Comparison of ENCODE assay signal across 10 mouse cellular contexts in genomic region chr1:134756190-134756873, GRCm38 (mm10).
DNase-seq lines count a peak whose midpoint lies in the region; ATAC-seq and TF ChIP-seq lines count a peak whose summit lies in the region.
"Had no signal": no experiment of that assay in that cellular context is flagged by ENCODE, and none has a peak within 500 bp of the region (broad histone marks: within the 10 kb centered on the region; RNA-seq: fewer than 3 reads in every experiment).

No protein-coding gene starts in this region.

- no peaks in the 10 kb centered on the region for H3K27me3 ChIP-seq in forebrain, embryonic 11.5 days (ENCODE audit: control insufficient read depth, insufficient read depth, low read length)
- no peaks in the 10 kb centered on the region for H3K27me3 ChIP-seq in forebrain, embryonic 15.5 days
- H3K27me3 ChIP-seq in hindbrain, embryonic 15.5 days: no peaks in the 10 kb centered on the region
- no peaks in the 10 kb centered on the region for H3K27me3 ChIP-seq in neural tube, embryonic 15.5 days (replicated peaks)

- H3K36me3 ChIP-seq in forebrain, embryonic 11.5 days (ENCODE audit: control insufficient read depth, insufficient read depth, low read length): no peaks in the 10 kb centered on the region
- H3K36me3 ChIP-seq in forebrain, embryonic 15.5 days: peaks cover 10% of the 10 kb centered on the region; the same call in 1 of the 2 replicates
- H3K36me3 ChIP-seq in hindbrain, embryonic 15.5 days: 0 out of 2 replicates have a peak, but pooled peaks cover 6% of the 10 kb centered on the region
- H3K36me3 ChIP-seq in neural tube, embryonic 15.5 days: peaks cover 12% of the 10 kb centered on the region

- no peak for ATAC-seq in forebrain, embryonic 11.5 days (replicated peaks; ENCODE audit: low FRiP score)
- ATAC-seq in forebrain, embryonic 15.5 days (replicated peaks): no peak
- peak; percentile 52; the same call in 1 of the 2 replicates for ATAC-seq in hindbrain, embryonic 15.5 days (ENCODE audit: low FRiP score, low read depth)
- ATAC-seq in neural tube, embryonic 15.5 days (ENCODE audit: low FRiP score): peak; percentile 54
- ATAC-seq: liver, postnatal 0 days had no signal

- no peak overlapping the region for H3K27ac ChIP-seq in forebrain, embryonic 11.5 days (ENCODE audit: low read depth, low read length)
- no peak overlapping the region for H3K27ac ChIP-seq in forebrain, embryonic 15.5 days (replicated peaks)
- peak overlapping the region; percentile 77 for H3K27ac ChIP-seq in layer of hippocampus, adult 2 months
- H3K27ac ChIP-seq in hindbrain, embryonic 15.5 days (replicated peaks): peak overlapping the region; percentile 67
- H3K27ac ChIP-seq in neural tube, embryonic 15.5 days (replicated peaks): peak overlapping the region; percentile 75

- no peaks in the 10 kb centered on the region for H3K4me1 ChIP-seq in forebrain, embryonic 11.5 days (replicated peaks; ENCODE audit: control insufficient read depth, insufficient read depth, low read length)
- peaks cover 4% of the 10 kb centered on the region; the same call in 1 of the 2 replicates for H3K4me1 ChIP-seq in forebrain, embryonic 15.5 days
- peaks cover 26% of the 10 kb centered on the region for H3K4me1 ChIP-seq in hindbrain, embryonic 15.5 days (replicated peaks)
- H3K4me1 ChIP-seq in neural tube, embryonic 15.5 days: peaks cover 37% of the 10 kb centered on the region

- no peak overlapping the region for H3K4me3 ChIP-seq in forebrain, embryonic 11.5 days (ENCODE audit: low read depth, low read length)
- no peak overlapping the region for H3K4me3 ChIP-seq in forebrain, embryonic 15.5 days
- H3K4me3 ChIP-seq in layer of hippocampus, adult 2 months: no peak overlapping the region
- no peak overlapping the region for H3K4me3 ChIP-seq in hindbrain, embryonic 15.5 days
- H3K4me3 ChIP-seq in neural tube, embryonic 15.5 days (replicated peaks): no peak overlapping the region

- no peak for TF ChIP-seq CTCF in layer of hippocampus, adult 2 months (conservative IDR thresholded peaks at IDR 0.05)

- H3K4me2 ChIP-seq in forebrain, embryonic 11.5 days (ENCODE audit: low read depth, low read length, severe bottlenecking): no peak overlapping the region
- H3K4me2 ChIP-seq in forebrain, embryonic 15.5 days (replicated peaks): no peak overlapping the region
- no peak overlapping the region for H3K4me2 ChIP-seq in hindbrain, embryonic 15.5 days
- H3K4me2 ChIP-seq in neural tube, embryonic 15.5 days: no peak overlapping the region
- H3K4me2 ChIP-seq: heart, embryonic 11.5 days had no signal

- DNase-seq in forebrain, embryonic 11.5 days (ENCODE audit: low spot score): no peak
- no peak for DNase-seq in layer of hippocampus, adult 2 months (ENCODE audit: low spot score in 2 of 2)
- DNase-seq in layer of hippocampus, adult 18-20 months (ENCODE audit: low spot score in 2 of 2): no peak
- no peak for DNase-seq in thymus, postnatal 10 days (ENCODE audit: low spot score in 2 of 2)
- DNase-seq in lung, postnatal 4 days: no peak
- DNase-seq: liver, postnatal 0 days had no signal

- no peaks in the 10 kb centered on the region for H3K9me3 ChIP-seq in forebrain, embryonic 11.5 days (ENCODE audit: control insufficient read depth, low read length)
- H3K9me3 ChIP-seq in forebrain, embryonic 15.5 days: no peaks in the 10 kb centered on the region
- H3K9me3 ChIP-seq in hindbrain, embryonic 15.5 days: no peaks in the 10 kb centered on the region
- H3K9me3 ChIP-seq in neural tube, embryonic 15.5 days (replicated peaks): no peaks in the 10 kb centered on the region

- H3K9ac ChIP-seq in forebrain, embryonic 11.5 days (ENCODE audit: low read length): 0 out of 2 replicates have a peak overlapping the region, but pooled peaks have one; percentile 16
- no peak overlapping the region for H3K9ac ChIP-seq in forebrain, embryonic 15.5 days (replicated peaks)
- no peak overlapping the region for H3K9ac ChIP-seq in hindbrain, embryonic 15.5 days
- H3K9ac ChIP-seq in neural tube, embryonic 15.5 days (replicated peaks): no peak overlapping the region
- H3K9ac ChIP-seq: liver, postnatal 0 days had no signal

- WGBS in forebrain, embryonic 11.5 days: 72% methylated on average over 10 of the region's 10 CpGs
- WGBS in forebrain, embryonic 15.5 days: 63% methylated on average over 10 of the region's 10 CpGs
- 40% methylated on average over 10 of the region's 10 CpGs for WGBS in hindbrain, embryonic 15.5 days
- WGBS in neural tube, embryonic 15.5 days: 48% methylated on average over 10 of the region's 10 CpGs

Comparison
In these comparisons a context has a peak if more than half of its experiments do, and no peak if none do; other contexts are left out.
1. ATAC-seq: peak in hindbrain, embryonic 15.5 days (single experiment) and neural tube, embryonic 15.5 days (single experiment); none in forebrain, embryonic 11.5 days (single experiment) and forebrain, embryonic 15.5 days (single experiment).
2. H3K27ac ChIP-seq: peak in layer of hippocampus, adult 2 months (single experiment), hindbrain, embryonic 15.5 days (single experiment) and neural tube, embryonic 15.5 days (single experiment); none in forebrain, embryonic 11.5 days (single experiment) and forebrain, embryonic 15.5 days (single experiment).